Mouse (Mus musculus) frontal cortex, postnatal 36 days (tissue): ENCODE data around the gene Olfr449.

Experiments used
- DNase-seq, 2 experiments: peaks; one replicate each; pipeline ENCODE4 v3.0.0; 2022; ENCODE audit warnings: low spot score in 2 of 2

Olfr449 gene

GRCm38 (mm10) chr6:42834084-42834483 is at the start of gene Olfr449:
TSS of gene Olfr449 (plus strand) at chr6:42834384.
- no peak for DNase-seq

GRCm38 (mm10) chr6:42784793-42785192 is 49.4 kb upstream of the Olfr449 start, which contains the start of gene Olfr452:
TSS of gene Olfr452 (plus strand) at chr6:42785093.
- DNase-seq = no peak

GRCm38 (mm10) chr6:42790247-42790948 is 43.8 kb upstream of the Olfr449 start:
- no peak for DNase-seq

- no peak for DNase-seq
Measured at GRCm38 (mm10) chr6:42790949-42791556, 43.1 kb upstream of the Olfr449 start.

GRCm38 (mm10) chr6:42794982-42795381 is 39.2 kb upstream of the Olfr449 start:
- DNase-seq = no peak

GRCm38 (mm10) chr6:42811639-42812038 is 22.5 kb upstream of the Olfr449 start, which contains the start of gene Olfr450:
TSS of gene Olfr450 (plus strand) at chr6:42811939.
- DNase-seq = no peak

- DNase-seq = peak; percentile 9 to 67
Measured at GRCm38 (mm10) chr6:42860222-42860819, 26.1 kb downstream of the Olfr449 start.

- DNase-seq = no peak
Measured at GRCm38 (mm10) chr6:42869695-42870094, 35.5 kb downstream of the Olfr449 start.

GRCm38 (mm10) chr6:42876323-42876722 is 42.1 kb downstream of the Olfr449 start:
- no peak for DNase-seq
